Mouse (Mus musculus): Measurements from ENCODE around the gene Rin2.

GRCm38 (mm10) chr2:145857864-145858263 is 182.8 kb downstream of the Rin2 start:
- TF ChIP-seq CTCF (IDR thresholded peaks at IDR 0.05; ENCODE audit: extremely low read depth, insufficient read length, insufficient replicate concordance, low read depth, low read length) (no peak), POLR2A (IDR thresholded peaks at IDR 0.05; ENCODE audit: low read depth, low read length) (no peak)

Data from small intestine, adult 2 months (tissue).